Mouse (Mus musculus): ENCODE measurements around the gene Srd5a1.
"Not testable (repeated sequence)": the region's sequence is repeated elsewhere in the genome, so short reads cannot be mapped to it uniquely, and the experiment has no call there.

The Srd5a1 gene

DNA sequence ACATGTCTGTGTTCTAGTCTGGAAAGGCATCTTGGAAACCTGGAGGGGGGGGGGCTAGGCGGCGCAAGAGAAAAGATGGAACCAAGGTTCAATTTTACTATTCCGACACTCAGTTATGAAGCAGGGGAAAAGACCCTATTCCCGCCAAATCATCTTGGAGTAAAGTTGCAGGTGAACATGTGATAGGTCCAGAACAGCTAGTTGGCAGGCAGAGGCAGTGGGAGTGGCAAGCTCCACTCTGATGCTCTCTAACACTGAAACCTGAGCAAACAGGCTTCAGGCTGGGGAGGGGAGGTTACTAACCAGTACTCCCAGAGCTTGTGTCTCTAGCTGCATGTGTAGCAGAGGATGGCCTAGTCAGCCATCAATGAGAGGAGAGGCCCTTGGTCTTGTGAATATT lies 45.8 kb downstream of the Srd5a1 start:
- DNase-seq = not testable (repeated sequence)

GRCm38 (mm10) chr13:69564573-69564972 lies 46.7 kb downstream of the Srd5a1 start:
- DNase-seq = no peak

- DNase-seq = no peak
Observed at GRCm38 (mm10) chr13:69563905-69564304, 47.3 kb downstream of the Srd5a1 start.

DNA sequence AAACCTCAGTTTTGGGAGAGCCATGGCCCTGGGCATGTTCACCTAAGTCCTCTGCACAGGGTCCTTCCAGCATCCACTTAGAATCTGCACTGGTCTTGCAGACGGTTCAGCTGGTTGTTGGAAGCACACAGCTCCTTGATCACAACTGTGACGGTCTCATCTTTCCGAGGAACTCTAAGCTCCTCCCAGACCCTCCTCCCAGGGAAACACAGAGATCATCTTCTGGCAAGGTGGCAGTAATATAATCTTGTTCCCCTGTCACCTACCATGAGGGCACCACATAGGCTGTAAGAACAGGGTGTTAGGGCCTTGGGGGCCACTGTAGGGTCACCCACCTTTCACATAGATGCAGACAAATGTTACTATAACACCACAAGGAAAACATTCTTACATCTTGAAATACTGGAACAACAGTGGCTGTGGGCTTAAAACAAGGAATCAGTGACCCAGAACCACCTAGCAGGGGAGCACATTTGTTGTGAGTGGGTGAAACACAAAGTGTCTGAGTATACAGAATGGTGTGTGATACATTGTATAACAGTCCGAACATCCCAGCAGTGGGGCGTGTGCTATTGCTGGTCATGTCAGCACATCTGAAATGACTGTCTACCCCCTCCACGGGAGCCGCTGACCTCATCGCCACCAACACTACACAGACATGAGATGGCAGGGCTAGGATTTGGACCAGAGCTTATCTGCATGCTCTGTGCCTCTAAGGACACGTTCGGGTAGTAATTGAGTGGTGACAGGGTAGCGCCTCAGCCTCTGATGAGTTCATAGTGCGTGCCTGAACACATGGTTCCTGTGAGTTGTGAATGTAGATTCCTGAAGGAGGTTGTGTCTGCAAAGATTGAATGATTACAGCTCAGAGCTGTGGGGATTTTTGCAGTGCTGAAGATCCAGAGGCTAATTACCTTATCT lies 48.3 kb downstream of the Srd5a1 start:
- no peak for DNase-seq

DNA sequence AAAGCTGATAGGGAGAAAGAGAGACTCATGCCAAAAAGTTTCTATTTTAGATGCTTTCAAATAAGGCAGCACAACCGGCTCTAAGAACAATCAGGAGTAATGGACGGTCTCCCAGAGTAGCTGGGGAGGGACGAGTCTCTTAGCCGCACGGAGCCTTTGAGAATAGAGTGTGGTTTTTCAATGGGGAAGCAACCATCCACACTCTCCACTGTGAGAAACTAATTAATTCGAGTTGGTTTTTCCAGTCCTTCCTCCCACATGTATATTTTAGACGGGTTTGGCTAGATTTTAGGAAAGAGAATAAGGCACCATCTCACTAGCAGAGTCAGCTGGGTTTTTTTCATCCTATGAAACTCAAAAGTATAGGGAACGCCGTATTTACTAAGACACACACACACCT lies 49.2 kb downstream of the Srd5a1 start:
- no peak for DNase-seq

GRCm38 (mm10) chr13:69559291-69559961 lies 51.8 kb downstream of the Srd5a1 start:
- no peak for DNase-seq

DNA sequence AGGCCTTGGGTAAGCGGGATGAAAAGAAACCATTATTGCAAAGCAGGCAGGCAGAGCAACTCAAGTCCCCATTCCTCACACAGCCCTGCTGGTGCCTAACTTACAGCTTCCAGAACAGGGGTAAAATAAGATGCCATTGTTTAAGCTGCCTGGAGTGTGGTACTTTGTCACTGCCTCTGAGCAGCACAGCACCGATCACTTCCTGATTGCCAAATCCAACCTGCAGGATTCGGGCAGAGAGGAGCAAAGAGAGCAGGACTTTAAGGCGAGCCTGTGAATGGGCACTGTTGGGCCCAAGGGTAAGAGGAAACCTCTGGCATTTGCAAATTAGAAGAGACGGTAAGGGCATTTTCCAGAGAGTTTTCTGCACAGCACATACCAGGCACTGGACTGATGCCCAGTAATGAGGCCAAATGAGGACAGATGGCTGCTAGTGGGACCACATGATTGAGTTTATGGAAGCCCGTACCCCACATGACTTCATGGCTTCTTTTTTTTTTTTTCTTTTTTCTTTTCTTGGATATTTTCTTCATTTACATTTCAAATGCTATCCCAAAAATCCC lies 53.1 kb downstream of the Srd5a1 start:
- no peak for DNase-seq

DNA sequence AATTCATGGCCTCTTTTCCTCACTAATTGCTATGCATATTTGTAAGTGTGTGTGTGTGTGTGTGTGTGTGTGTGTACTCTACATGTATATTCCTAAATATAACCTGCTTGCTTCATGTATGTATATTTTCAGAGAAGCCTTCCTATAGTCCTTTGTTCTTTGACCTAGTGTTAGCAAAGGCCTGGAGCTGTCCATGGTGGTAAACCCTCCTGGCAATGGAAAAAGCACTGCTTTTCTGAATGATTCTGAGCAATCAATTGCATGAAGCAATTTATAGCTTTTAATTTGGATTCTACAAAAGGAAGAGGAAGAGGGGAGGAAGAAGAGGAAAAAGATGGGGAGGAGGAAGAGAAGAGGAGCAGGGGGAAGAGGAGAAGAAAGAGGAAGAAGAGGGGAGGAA lies 54.5 kb downstream of the Srd5a1 start:
- no peak for DNase-seq

GRCm38 (mm10) chr13:69555957-69556482 lies 55.2 kb downstream of the Srd5a1 start:
- no peak for DNase-seq

GRCm38 (mm10) chr13:69555045-69555444 lies 56.2 kb downstream of the Srd5a1 start:
- no peak for DNase-seq

DNA sequence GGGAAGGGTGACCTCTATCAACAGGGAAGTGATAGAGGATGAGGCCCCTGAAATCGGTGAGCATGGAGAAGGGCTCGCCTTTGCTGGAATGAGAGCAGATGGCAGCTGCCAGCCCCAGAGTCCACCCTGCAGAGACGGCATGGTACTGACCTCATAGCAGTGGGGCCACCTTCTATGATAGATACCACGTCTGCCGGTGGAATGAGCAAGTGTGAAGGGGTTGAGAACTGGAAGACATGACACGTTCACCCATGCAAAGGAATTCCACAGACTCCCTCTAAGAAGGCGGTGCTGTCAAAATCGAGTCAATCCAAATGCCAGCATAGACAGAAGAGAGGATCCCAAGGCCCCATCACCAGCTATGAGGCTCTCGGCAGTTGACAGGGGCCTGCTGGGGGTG lies 57.0 kb downstream of the Srd5a1 start:
- no peak for DNase-seq

GRCm38 (mm10) chr13:69553024-69553423 lies 58.2 kb downstream of the Srd5a1 start:
- DNase-seq = no peak

GRCm38 (mm10) chr13:69550831-69551230 lies 60.4 kb downstream of the Srd5a1 start:
- DNase-seq = no peak

- no peak for DNase-seq
Observed at GRCm38 (mm10) chr13:69549980-69550379, 61.3 kb downstream of the Srd5a1 start.

- DNase-seq = no peak
Observed at GRCm38 (mm10) chr13:69547488-69548180, 63.6 kb downstream of the Srd5a1 start.

GRCm38 (mm10) chr13:69545019-69545418 lies 66.2 kb downstream of the Srd5a1 start:
- no peak for DNase-seq

DNA sequence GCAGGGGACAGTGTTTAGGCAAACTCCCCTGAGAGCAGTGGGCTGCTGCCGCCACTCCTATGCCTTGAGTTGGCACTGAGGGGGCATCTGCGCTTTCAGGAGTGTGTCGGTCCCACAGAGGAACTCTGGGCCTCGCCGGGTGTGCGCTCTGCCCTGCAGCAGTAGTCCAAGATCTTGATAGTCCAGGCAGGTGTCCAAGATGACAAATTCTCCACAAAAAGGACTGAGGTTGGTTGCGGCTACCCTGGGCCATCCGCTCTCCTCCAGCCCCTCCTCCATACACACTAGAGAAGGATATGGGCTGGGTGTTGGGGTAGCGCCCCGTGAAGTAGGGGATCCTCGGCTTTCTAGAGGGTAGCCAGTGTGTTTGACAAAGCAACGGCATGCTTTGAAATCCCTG lies 67.6 kb downstream of the Srd5a1 start:
- DNase-seq = no peak

GRCm38 (mm10) chr13:69542571-69543352 lies 68.5 kb downstream of the Srd5a1 start:
- DNase-seq = no peak

- DNase-seq = peak; percentile 80
Observed at GRCm38 (mm10) chr13:69541776-69542175, 69.5 kb downstream of the Srd5a1 start.

DNA sequence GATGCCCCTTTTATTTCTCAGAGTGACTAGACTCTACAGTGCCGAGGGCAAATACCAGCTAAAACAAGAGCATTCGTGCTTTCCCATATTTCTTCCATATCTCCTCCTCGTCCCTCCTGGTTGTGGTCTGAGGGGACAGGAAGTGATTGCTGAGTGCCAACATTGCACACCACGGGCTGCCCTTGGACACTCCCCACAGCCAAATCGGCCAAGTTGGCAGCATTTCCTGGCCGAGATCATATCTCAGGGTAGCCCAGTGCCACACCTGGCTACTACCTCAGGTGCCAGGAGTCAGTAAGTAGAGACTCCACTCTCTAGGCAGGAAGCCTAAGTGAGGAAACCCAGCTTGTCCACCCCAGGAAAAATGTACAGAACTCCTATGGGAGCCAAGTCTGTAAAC lies 70.0 kb downstream of the Srd5a1 start:
- DNase-seq = no peak

DNA sequence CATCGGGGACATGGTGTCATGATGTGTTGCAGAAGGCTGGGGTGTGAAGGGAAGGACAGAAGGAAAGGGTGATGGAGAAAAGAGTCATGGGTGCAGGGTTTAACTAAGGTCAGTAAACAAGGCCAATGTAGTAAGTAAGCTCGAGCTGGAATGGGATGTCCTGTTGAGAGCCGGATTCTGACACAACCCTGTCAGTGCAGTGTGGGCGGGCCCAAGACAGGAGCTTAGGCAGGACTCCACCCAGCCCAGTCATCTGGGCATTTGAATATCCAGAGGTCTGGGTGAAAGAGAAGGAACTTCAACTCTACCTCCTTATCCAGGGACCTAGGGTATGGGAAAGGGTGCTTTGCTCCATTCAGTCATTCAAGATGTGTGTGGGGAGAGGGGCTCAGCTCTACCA lies 72.9 kb downstream of the Srd5a1 start:
- no peak for DNase-seq

DNA sequence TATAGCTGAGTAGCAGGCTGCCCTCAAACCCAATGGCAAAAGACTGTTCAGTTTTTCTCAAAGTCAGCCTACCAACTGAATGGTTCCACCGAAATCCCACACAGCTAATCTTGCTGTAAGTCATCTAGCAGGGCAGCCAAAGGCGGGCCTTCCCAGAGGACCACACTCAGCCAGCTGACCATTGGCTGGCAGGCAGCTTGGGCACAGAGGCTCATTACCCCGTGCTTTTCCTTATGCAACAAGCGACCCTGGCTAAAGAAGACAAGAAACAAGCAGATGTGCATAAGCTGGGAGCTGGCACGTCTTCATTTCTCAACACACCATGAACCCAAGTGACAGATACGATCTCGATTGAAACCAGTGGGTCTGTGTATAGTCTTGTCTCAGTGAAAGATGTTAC lies 73.9 kb downstream of the Srd5a1 start:
- DNase-seq = no peak

Data from right cerebral cortex, adult 18-20 months (tissue).